Comparison of ENCODE assay signal across 17 mouse cellular contexts in the genomic region with DNA sequence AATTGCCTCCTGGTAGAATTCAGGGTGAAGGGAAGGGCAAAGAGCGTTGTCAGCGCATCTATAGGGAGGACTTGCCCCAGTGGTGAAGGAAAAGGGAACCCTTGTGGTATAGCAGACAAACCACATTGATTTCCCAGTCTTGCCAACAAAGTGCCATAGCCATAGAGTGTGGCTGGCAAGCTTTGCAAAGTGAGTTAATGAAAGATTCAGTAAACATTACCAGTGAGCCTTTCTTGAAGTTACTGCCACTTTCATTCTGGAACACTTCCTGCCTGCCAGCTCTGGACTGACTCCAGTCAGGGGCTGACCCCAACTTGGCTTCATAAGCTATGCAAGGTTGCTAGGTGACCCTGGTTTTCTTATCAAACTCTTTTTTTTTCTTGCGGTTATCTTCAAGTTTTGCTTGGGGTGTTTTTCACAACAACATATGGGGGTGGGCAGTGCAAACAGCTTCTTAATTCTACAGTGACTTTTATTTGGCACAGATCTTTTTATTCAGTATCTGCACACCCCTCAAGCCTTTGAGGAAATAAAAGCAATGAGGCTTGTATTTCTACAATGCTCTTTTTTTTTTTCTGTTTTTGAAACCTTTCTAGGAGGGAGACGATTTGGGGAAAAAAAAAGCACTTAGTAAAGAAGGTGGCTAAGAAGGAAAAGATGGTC. TPM values are rescaled to one million over a fixed set of nuclear protein-coding genes. Genes with fewer than 3 reads are reported as not detected.
DNase-seq lines count a peak whose midpoint lies in the region; ATAC-seq and TF ChIP-seq lines count a peak whose summit lies in the region.
"Had no signal": no experiment of that assay in that cellular context is flagged by ENCODE, and none has a peak within 500 bp of the region (broad histone marks: within the 10 kb centered on the region; RNA-seq: fewer than 3 reads in every experiment).

No protein-coding gene starts in this region.

- TF ChIP-seq CTCF in kidney, adult 2 months (conservative IDR thresholded peaks at IDR 0.05; ENCODE audit: insufficient read depth, insufficient read length, low read depth, low read length) = no peak
- no peak for TF ChIP-seq CTCF in midbrain, postnatal 0 days (IDR thresholded peaks at IDR 0.05)

- DNase-seq in cerebellum, postnatal 10 days = peak; percentile 18 to 38
- DNase-seq in cerebellum, adult 9-10 months = no peak
- peak; percentile 14 for DNase-seq in kidney, adult 2 months
- DNase-seq in midbrain, postnatal 0 days (ENCODE audit: low spot score) = peak; percentile 53
- peak; percentile 9 to 10 for DNase-seq in kidney, postnatal 36 days
- DNase-seq: adrenal gland, postnatal 14 days; cerebellum, postnatal 36 days; heart, postnatal 14 days; layer of hippocampus, postnatal 36 days; retina, postnatal 1 day had no signal

- no peak overlapping the region for H3K4me3 ChIP-seq in kidney, adult 2 months (ENCODE audit: insufficient read depth, low read depth, low read length)
- H3K4me3 ChIP-seq in kidney, embryonic 14.5 days (ENCODE audit: low read length) = no peak overlapping the region
- no peak overlapping the region for H3K4me3 ChIP-seq in midbrain, postnatal 0 days (ENCODE audit: low read depth, low read length)
- no peak overlapping the region for H3K4me3 ChIP-seq in midbrain, embryonic 13.5 days (replicated peaks)
- H3K4me3 ChIP-seq: embryonic facial prominence, embryonic 15.5 days; limb, embryonic 12.5 days had no signal

- no peak for TF ChIP-seq POLR2A in kidney, adult 2 months (IDR thresholded peaks at IDR 0.05; ENCODE audit: low read depth, low read length)

- no peaks in the 10 kb centered on the region for H3K36me3 ChIP-seq in kidney, adult 2 months (ENCODE audit: control insufficient read depth, insufficient read depth, low read length)
- no peaks in the 10 kb centered on the region for H3K36me3 ChIP-seq in kidney, embryonic 14.5 days (ENCODE audit: control insufficient read depth, insufficient read depth, low read length)
- H3K36me3 ChIP-seq in midbrain, postnatal 0 days (ENCODE audit: insufficient read depth, low read length) = no peaks in the 10 kb centered on the region
- H3K36me3 ChIP-seq in midbrain, embryonic 13.5 days = 0 out of 2 replicates have a peak, but pooled peaks cover 2% of the 10 kb centered on the region
- H3K36me3 ChIP-seq: embryonic facial prominence, embryonic 15.5 days; limb, embryonic 12.5 days had no signal

- no peak for ATAC-seq in kidney, embryonic 14.5 days (ENCODE audit: low FRiP score, low TSS enrichment)
- ATAC-seq in midbrain, postnatal 0 days (ENCODE audit: low FRiP score) = no peak
- no peak for ATAC-seq in midbrain, embryonic 13.5 days
- ATAC-seq in granulocyte monocyte progenitor cell, adult 5-6 weeks (replicated peaks; ENCODE audit: poor library complexity, severe bottlenecking) = no peak

- no peak overlapping the region for H3K4me2 ChIP-seq in kidney, embryonic 14.5 days (replicated peaks; ENCODE audit: low read depth, low read length)
- no peak overlapping the region for H3K4me2 ChIP-seq in midbrain, postnatal 0 days (ENCODE audit: low read depth, low read length, poor library complexity, severe bottlenecking)
- H3K4me2 ChIP-seq in midbrain, embryonic 13.5 days (replicated peaks) = no peak overlapping the region
- H3K4me2 ChIP-seq: embryonic facial prominence, embryonic 15.5 days; limb, embryonic 12.5 days had no signal

- WGBS in kidney, adult 2 months = 56% methylated on average over 4 of the region's 4 CpGs
- WGBS in kidney, embryonic 14.5 days = 65% methylated on average over 4 of the region's 4 CpGs
- 63% methylated on average over 4 of the region's 4 CpGs for WGBS in midbrain, postnatal 0 days
- WGBS in midbrain, embryonic 13.5 days = 73% methylated on average over 4 of the region's 4 CpGs

- no peaks in the 10 kb centered on the region for H3K4me1 ChIP-seq in kidney, adult 2 months (ENCODE audit: control insufficient read depth, insufficient read depth, low read length)
- H3K4me1 ChIP-seq in kidney, embryonic 14.5 days (ENCODE audit: control insufficient read depth, insufficient read depth, low read length) = no peaks in the 10 kb centered on the region
- H3K4me1 ChIP-seq in midbrain, postnatal 0 days (ENCODE audit: insufficient read depth, low read length) = no peaks in the 10 kb centered on the region
- peaks cover 13% of the 10 kb centered on the region; the same call in 1 of the 2 replicates for H3K4me1 ChIP-seq in midbrain, embryonic 13.5 days (replicated peaks)
- H3K4me1 ChIP-seq: embryonic facial prominence, embryonic 15.5 days had no signal

- no peak overlapping the region for H3K9ac ChIP-seq in kidney, embryonic 14.5 days (ENCODE audit: low read depth, low read length)
- H3K9ac ChIP-seq in midbrain, postnatal 0 days (replicated peaks; ENCODE audit: low read length, poor library complexity, severe bottlenecking) = no peak overlapping the region
- no peak overlapping the region for H3K9ac ChIP-seq in midbrain, embryonic 13.5 days (replicated peaks)
- H3K9ac ChIP-seq: embryonic facial prominence, embryonic 15.5 days; limb, embryonic 12.5 days had no signal

- H3K27ac ChIP-seq in kidney, adult 2 months (ENCODE audit: insufficient read depth, low read depth, low read length) = no peak overlapping the region
- no peak overlapping the region for H3K27ac ChIP-seq in kidney, embryonic 14.5 days (ENCODE audit: low read depth, low read length)
- no peak overlapping the region for H3K27ac ChIP-seq in midbrain, postnatal 0 days (ENCODE audit: low read depth, low read length)
- H3K27ac ChIP-seq in midbrain, embryonic 13.5 days = no peak overlapping the region
- H3K27ac ChIP-seq: embryonic facial prominence, embryonic 15.5 days; limb, embryonic 12.5 days had no signal

- no peaks in the 10 kb centered on the region for H3K27me3 ChIP-seq in kidney, adult 2 months (replicated peaks; ENCODE audit: control insufficient read depth, insufficient read depth, low read length)
- no peaks in the 10 kb centered on the region for H3K27me3 ChIP-seq in kidney, embryonic 14.5 days (ENCODE audit: control insufficient read depth, insufficient read depth, low read length)
- H3K27me3 ChIP-seq in midbrain, postnatal 0 days (ENCODE audit: insufficient read depth, low read length) = no peaks in the 10 kb centered on the region
- H3K27me3 ChIP-seq in midbrain, embryonic 13.5 days = peaks cover 2% of the 10 kb centered on the region; the same call in 1 of the 2 replicates
- H3K27me3 ChIP-seq: embryonic facial prominence, embryonic 15.5 days had no signal

- no peaks in the 10 kb centered on the region for H3K9me3 ChIP-seq in kidney, embryonic 14.5 days (ENCODE audit: control insufficient read depth, low read length)
- no peaks in the 10 kb centered on the region for H3K9me3 ChIP-seq in midbrain, postnatal 0 days (ENCODE audit: low read length)
- no peaks in the 10 kb centered on the region for H3K9me3 ChIP-seq in midbrain, embryonic 13.5 days
- H3K9me3 ChIP-seq: embryonic facial prominence, embryonic 15.5 days; limb, embryonic 12.5 days had no signal

RNA-seq across cellular contexts. Expression of a gene that starts 51.2 kb away (rescaled TPM):
- polyA plus RNA-seq in kidney, adult 2 months (2012; rRNA removed) = 0.05 TPM in 1 of 2 replicates, not detected in the other
- polyA plus RNA-seq in kidney, embryonic 14.5 days (2014; fragmentation: Nextera tagmentation; extraction: Ambion mirVana) = 4.5 and 6.9 TPM in 2 replicates
- total RNA-seq in midbrain, postnatal 0 days (2014; rRNA removed) = 245 and 363 TPM in 2 replicates
- 112 and 134 TPM in 2 replicates for polyA plus RNA-seq in midbrain, postnatal 0 days (2015; fragmentation: Nextera tagmentation; extraction: Ambion mirVana)
- 262 and 264 TPM in 2 replicates for polyA plus RNA-seq in midbrain, embryonic 13.5 days (2015; fragmentation: Nextera tagmentation; extraction: Ambion mirVana)
- total RNA-seq in granulocyte monocyte progenitor cell, adult 5-6 weeks (2014; fragmentation: Nextera tagmentation) = not detected in 2 replicates
- not detected in 2 replicates for total RNA-seq in granulocyte monocyte progenitor cell, adult 5-6 weeks (2017)
- total RNA-seq: heart, postnatal 14 days; monocyte, adult 5-6 weeks had no signal
- polyA plus RNA-seq: gonadal fat pad, adult 2 months had no signal

RNA-seq across cellular contexts. Expression of a gene that starts 54.7 kb away (rescaled TPM):
- polyA plus RNA-seq in kidney, adult 2 months (2012; rRNA removed) = 1.3 and 1.6 TPM in 2 replicates
- 177 and 204 TPM in 2 replicates for polyA plus RNA-seq in kidney, embryonic 14.5 days (2014; fragmentation: Nextera tagmentation; extraction: Ambion mirVana)
- total RNA-seq in midbrain, postnatal 0 days (2014; rRNA removed) = 1.3 and 3.3 TPM in 2 replicates
- 1.2 and 1.6 TPM in 2 replicates for polyA plus RNA-seq in midbrain, postnatal 0 days (2015; fragmentation: Nextera tagmentation; extraction: Ambion mirVana)
- polyA plus RNA-seq in midbrain, embryonic 13.5 days (2015; fragmentation: Nextera tagmentation; extraction: Ambion mirVana) = 1.9 and 3.2 TPM in 2 replicates
- not detected in 2 replicates for total RNA-seq in granulocyte monocyte progenitor cell, adult 5-6 weeks (2014; fragmentation: Nextera tagmentation)
- total RNA-seq in granulocyte monocyte progenitor cell, adult 5-6 weeks (2017) = not detected in 2 replicates
- total RNA-seq: monocyte, adult 5-6 weeks had no signal

Comparison
In these comparisons a context has a peak if more than half of its experiments do, and no peak if none do; other contexts are left out.
1. RNA of a gene that starts 54.7 kb away (polyA plus RNA-seq): 177 to 204 TPM in kidney, embryonic 14.5 days; 1.9 to 3.2 TPM in midbrain, embryonic 13.5 days, 1.3 to 1.6 TPM in kidney, adult 2 months and 1.2 to 1.6 TPM in midbrain, postnatal 0 days; every median in the first group is over 10 times any median in the second.
2. RNA of a gene that starts 51.2 kb away (polyA plus RNA-seq): 262 to 264 TPM in midbrain, embryonic 13.5 days and 112 to 134 TPM in midbrain, postnatal 0 days; 4.5 to 6.9 TPM in kidney, embryonic 14.5 days and 0.05 TPM in kidney, adult 2 months; every median in the first group is over 10 times any median in the second.